Mouse (Mus musculus) G1E-ER4 (cell line): ENCODE measurements around the gene Arsb. TPM values are rescaled to one million over a fixed set of nuclear protein-coding genes. Genes with fewer than 3 reads are reported as not detected.

ENCODE experiments used
- GATA1 ChIP-seq: IDR thresholded peaks from one replicate; pipeline ENCODE4 v1.8.0; 2012; ENCODE audit warnings: low read length, inconsistent platforms
- polyA plus RNA-seq: library from polyadenylated mRNA; stranded (reverse); fragments of >175 nt; gene quantifications from 2 replicates; pipeline ENCODE4 v1.2.3, GENCODE M21; 2012

Gene Arsb
- polyA plus RNA-seq, 1 experiment = not detected

DNA sequence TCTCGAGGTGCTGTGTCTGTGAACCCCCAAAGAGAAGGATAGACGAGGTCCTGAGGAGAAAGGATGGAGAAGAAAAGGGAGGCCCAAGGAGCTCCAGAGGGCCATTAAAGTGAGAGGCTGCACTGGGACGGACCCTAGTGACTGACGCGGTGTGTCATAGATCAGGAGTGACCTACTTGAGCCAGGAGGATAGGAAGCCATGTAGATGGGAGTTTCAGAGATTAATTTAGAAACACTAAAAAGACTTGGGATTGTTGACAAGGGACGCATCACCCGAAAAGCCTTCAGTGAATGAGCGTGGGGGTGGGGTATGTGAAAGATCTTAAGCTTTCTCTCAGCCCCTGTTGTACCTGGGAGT, 828 bp downstream of the Arsb start:
- TF ChIP-seq GATA1 = no peak

- no peak for TF ChIP-seq GATA1
These were observed 1.4 kb downstream of the Arsb start for GRCm38 (mm10) chr13:93772861-93773260.

DNA sequence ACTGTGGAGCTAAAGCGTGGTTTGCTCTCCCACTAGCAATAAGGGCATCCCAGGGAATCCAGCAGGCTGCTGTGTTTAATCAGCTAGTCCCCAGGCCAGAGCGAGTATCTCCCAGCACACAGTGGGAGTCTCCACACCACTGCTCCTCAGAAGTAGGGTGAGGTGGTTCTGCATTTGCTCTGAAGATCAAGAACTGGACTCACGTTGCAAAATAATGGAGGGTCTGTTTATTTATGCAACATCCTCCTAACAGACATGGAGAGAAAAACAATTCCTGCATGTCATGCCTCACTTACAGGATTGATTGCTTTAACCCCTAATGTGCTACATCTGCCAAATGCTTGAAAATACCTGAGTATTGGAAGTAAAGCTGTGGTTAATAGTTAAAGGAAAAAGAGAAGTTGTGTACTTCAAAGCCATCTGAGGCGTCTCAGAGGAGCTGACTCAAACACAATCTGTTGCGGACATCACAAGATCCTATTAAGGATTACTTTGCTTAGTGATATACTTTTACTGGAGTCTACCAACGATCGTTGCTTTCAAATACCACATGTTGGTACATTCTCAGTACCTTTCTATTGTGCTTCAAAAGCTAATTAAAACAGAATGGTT, 2.4 kb downstream of the Arsb start:
- TF ChIP-seq GATA1 = no peak

DNA sequence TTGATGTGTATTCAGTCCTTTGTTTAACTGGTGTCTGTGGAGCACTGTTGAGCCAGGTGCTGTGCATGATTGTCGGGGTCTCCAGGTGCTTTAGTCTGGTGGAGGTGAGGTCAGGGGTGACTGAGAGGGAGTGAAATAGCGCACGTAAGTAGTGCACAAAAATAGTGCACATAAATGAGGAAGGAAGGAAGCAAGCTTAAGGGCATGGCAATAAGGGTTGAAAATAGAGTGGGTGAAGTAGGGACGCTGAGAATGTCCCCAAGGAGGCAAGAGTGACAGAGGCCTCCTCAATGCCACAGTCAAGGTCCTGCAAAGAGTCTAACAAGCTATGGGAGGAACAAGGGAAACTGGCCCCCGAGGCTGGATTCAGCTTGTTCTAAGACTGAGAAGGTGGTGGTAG, 11.4 kb downstream of the Arsb start:
- TF ChIP-seq GATA1 = no peak

GRCm38 (mm10) chr13:93785329-93785728, 13.9 kb downstream of the Arsb start:
- no peak for TF ChIP-seq GATA1

GRCm38 (mm10) chr13:93786051-93786450, 14.6 kb downstream of the Arsb start:
- TF ChIP-seq GATA1 = no peak

GRCm38 (mm10) chr13:93787647-93788046, 16.2 kb downstream of the Arsb start:
- TF ChIP-seq GATA1 = no peak

- no peak for TF ChIP-seq GATA1
These were observed 21.7 kb downstream of the Arsb start for GRCm38 (mm10) chr13:93792945-93793642.

- TF ChIP-seq GATA1 = no peak
These were observed 22.3 kb downstream of the Arsb start for GRCm38 (mm10) chr13:93793643-93794182.

- TF ChIP-seq GATA1 = no peak
These were observed 25.7 kb downstream of the Arsb start for GRCm38 (mm10) chr13:93797011-93797600.

DNA sequence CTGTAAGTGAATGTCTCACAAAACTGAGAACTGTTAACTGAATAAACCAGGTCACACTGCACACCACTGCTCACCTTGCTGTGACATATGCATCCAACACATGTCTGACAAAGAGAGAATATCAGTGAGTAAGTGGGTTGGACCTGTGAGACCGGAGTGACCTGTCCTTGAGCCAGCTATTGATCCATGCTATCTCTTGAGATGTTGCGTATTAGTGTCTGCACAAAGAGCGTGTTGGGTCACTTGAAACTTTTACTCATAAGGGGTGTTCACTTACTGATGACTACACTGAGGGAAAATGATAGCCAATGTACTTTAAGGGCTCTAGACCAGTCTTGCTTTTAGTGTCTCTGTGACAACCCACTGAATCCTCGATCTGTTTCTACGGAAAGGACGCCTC, 42.7 kb downstream of the Arsb start:
- no peak for TF ChIP-seq GATA1

DNA sequence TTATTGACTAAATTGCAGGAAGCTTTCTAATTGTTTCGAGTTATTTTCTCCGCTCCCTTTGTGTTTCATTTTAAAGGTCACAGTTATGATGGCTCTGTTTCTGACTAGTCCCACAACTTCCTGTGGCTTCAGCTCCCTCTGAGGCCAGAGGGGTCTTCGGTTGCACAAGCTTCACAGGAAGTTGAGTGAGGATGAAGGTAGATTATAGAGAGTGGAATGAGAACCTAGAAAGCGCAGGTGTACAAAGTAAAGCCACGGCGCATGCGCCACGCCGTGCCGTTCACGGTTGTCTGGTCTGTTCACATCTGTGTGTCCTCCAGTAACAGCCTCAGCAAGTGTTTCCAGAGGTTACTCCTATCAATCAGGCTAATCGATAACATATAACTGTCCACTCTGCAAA, 43.2 kb downstream of the Arsb start:
- no peak for TF ChIP-seq GATA1

DNA sequence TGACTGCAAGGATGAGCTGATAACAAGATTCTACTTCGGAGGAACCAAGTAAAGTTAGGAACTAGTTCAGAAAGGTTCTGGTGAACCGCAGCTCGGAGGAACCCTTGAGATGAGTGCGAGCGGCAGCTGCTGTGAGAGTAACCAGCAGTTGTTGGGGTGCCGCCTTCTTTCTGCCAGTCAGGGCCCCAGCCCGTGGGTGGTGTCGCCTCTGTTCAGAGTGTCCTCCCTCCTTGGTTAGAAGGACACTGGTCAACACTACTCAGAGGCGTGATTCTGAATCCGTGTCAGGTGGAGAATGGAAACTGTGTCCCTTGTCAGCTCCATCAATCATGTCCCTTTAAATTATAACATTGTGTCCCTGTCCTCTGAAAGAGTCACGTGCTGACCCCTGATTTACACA, 43.7 kb downstream of the Arsb start:
- no peak for TF ChIP-seq GATA1

DNA sequence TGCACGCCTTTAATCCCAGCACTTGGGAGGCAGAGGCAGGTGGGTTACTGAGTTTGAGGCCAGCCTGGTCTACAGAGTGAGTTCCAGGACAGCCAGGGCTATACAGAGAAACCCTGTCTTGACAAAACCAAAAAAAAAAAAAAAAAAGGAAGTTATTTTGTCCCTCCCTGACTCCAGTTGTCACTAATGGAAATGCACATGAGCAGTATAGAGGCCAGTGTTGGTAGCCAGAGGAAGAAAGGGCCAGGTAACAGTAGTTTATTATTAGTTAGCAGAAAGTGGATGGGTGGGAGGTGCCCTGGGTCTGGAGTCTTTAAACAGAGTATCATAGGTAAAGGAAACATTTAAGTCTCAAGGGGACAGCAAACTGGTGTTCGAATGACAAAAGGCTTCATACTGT, 44.7 kb downstream of the Arsb start:
- no peak for TF ChIP-seq GATA1

- TF ChIP-seq GATA1 = no peak
These were observed 45.4 kb downstream of the Arsb start for GRCm38 (mm10) chr13:93816688-93817331.

GRCm38 (mm10) chr13:93820173-93820572, 48.7 kb downstream of the Arsb start:
- TF ChIP-seq GATA1 = no peak
